Mouse (Mus musculus) adrenal gland, adult 2 months (tissue): Measurements from ENCODE around the gene Fbxl2. TPM values are rescaled to one million over a fixed set of nuclear protein-coding genes. Genes with fewer than 3 reads are reported as not detected.
"Not testable (repeated sequence)": the region's sequence is repeated elsewhere in the genome, so short reads cannot be mapped to it uniquely, and the experiment has no call there.

Experiments used
- DNase-seq: peaks from one replicate; pipeline ENCODE4 v3.0.0; 2021
- long read RNA-seq: library from polyadenylated mRNA; stranded (forward); transcript quantifications from one replicate; pipeline ENCODE4 v2.0.0, GENCODE M21; 2021
- polyA plus RNA-seq: library from polyadenylated mRNA; depleted of rRNA; stranded (reverse); fragments of >200 nt; gene quantifications from 2 replicates; pipeline ENCODE4 v1.2.3, GENCODE M21; 2012; rRNA removed
- total RNA-seq, 2 experiments: library from RNA; stranded (reverse); gene quantifications; 2 replicates each; pipeline ENCODE4 v1.2.3; 2021

Gene Fbxl2
- total RNA-seq: 1 to 10 TPM; 1.9 to 2.1 TPM
- 4.3 TPM in 2 replicates for polyA plus RNA-seq
- long read RNA-seq, partial matches to known transcripts: 0 of 1 reads
- long read RNA-seq, other reads (novel, unspliced or antisense): 0 of 1 reads

GRCm38 (mm10) chr9:114046028-114046427 is at the start of gene Fbxl2:
Gene Fbxl2 (minus strand): TSS chr9:114046191.
- DNase-seq: no peak

GRCm38 (mm10) chr9:114094854-114095253 is 48.9 kb upstream of the Fbxl2 start:
- no peak for DNase-seq

GRCm38 (mm10) chr9:114092188-114092587 is 46.2 kb upstream of the Fbxl2 start:
- not testable (repeated sequence) for DNase-seq

- not testable (repeated sequence) for DNase-seq
Measured at GRCm38 (mm10) chr9:114088885-114089284, 42.9 kb upstream of the Fbxl2 start.

GRCm38 (mm10) chr9:114087106-114087815 is 41.3 kb upstream of the Fbxl2 start:
- DNase-seq: no peak

GRCm38 (mm10) chr9:114086422-114086821 is 40.4 kb upstream of the Fbxl2 start:
- DNase-seq: no peak

- DNase-seq: no peak
Measured at GRCm38 (mm10) chr9:114073681-114074080, 27.7 kb upstream of the Fbxl2 start.

GRCm38 (mm10) chr9:114069372-114069771 is 23.4 kb upstream of the Fbxl2 start:
- DNase-seq: no peak

- no peak for DNase-seq
Measured at GRCm38 (mm10) chr9:114068494-114069053, 22.6 kb upstream of the Fbxl2 start.

GRCm38 (mm10) chr9:114057090-114057796 is 11.3 kb upstream of the Fbxl2 start, which contains the start of gene Susd5:
Gene Susd5 (plus strand): TSS chr9:114057140.
- no peak for DNase-seq

GRCm38 (mm10) chr9:114052866-114053265 is 6.9 kb upstream of the Fbxl2 start:
- DNase-seq: no peak

- DNase-seq: no peak
Measured at GRCm38 (mm10) chr9:114052031-114052430, 6.0 kb upstream of the Fbxl2 start.

GRCm38 (mm10) chr9:114050778-114051177 is 4.8 kb upstream of the Fbxl2 start:
- DNase-seq: no peak

- no peak for DNase-seq
Measured at GRCm38 (mm10) chr9:114050106-114050505, 4.1 kb upstream of the Fbxl2 start.

- no peak for DNase-seq
Measured at GRCm38 (mm10) chr9:114046676-114047075, 685 bp upstream of the Fbxl2 start.

- no peak for DNase-seq
Measured at GRCm38 (mm10) chr9:114044446-114044845, 1.5 kb downstream of the Fbxl2 start.

GRCm38 (mm10) chr9:114042490-114042889 is 3.5 kb downstream of the Fbxl2 start:
- DNase-seq: no peak

GRCm38 (mm10) chr9:114040945-114041344 is 5.0 kb downstream of the Fbxl2 start:
- DNase-seq: no peak

- peak; percentile 57 for DNase-seq
Measured at GRCm38 (mm10) chr9:114026261-114026934, 19.6 kb downstream of the Fbxl2 start.

- DNase-seq: no peak
Measured at GRCm38 (mm10) chr9:114025846-114026245, 20.1 kb downstream of the Fbxl2 start.

GRCm38 (mm10) chr9:114025182-114025581 is 20.8 kb downstream of the Fbxl2 start:
- DNase-seq: no peak

GRCm38 (mm10) chr9:114022141-114022540 is 23.9 kb downstream of the Fbxl2 start:
- DNase-seq: no peak
